Mouse (Mus musculus): ENCODE data around the gene Eps8l3. TPM values are rescaled to one million over a fixed set of nuclear protein-coding genes. Genes with fewer than 3 reads are reported as not detected.

The Eps8l3 gene
- not detected in 2 replicates for total RNA-seq (2021)
- long read RNA-seq = 0 reads

GRCm38 (mm10) chr3:107877005-107877404 is at the start of gene Eps8l3:
Eps8l3 (plus strand) TSS chr3:107877229.
- no peak for DNase-seq

DNA sequence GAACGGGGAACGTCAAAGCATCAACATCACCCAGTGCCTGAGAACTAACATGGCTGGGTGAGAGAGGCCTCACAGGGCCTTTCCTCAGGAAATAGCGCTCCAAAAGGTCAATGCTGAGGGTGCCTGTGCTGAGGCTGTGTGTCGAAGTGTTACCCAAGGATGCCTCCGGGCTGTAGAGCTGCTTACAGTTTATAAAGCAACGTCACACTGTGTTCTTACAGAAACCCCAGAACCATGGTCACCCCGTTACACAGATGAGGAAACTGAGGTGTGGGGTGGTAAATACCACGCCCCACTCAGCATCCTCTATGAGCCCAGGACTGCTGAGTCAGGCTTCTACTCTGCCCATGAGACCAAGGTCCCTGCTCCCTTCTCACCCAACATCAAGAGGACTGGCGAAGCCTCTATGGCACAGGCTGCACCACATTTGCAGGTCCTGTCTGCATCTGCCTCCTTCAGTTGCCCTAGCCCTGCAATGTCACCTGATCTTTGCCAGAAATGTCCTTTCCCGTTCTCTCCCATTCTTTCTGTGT is 49.1 kb upstream of the Eps8l3 start:
- DNase-seq = no peak

DNA sequence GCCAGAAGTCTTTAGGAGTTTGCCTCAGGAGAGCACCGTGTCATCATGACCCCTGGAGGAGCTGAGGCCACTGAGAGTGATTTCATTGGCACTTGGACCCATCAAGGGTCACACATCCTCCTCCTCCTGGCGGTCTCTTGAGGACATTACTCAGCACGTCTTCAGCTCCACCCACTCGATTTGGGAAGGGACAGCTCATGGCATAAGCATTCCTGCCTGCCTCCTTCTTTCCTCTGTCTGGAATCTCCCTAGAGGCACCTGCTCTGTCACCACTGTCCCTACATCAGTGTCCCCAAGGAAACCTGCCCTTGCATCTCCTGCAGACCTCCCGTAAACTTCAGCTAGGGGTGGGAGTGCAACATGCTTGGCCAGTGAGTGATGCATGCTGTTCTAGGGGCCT is 48.5 kb upstream of the Eps8l3 start:
- no peak for DNase-seq

DNA sequence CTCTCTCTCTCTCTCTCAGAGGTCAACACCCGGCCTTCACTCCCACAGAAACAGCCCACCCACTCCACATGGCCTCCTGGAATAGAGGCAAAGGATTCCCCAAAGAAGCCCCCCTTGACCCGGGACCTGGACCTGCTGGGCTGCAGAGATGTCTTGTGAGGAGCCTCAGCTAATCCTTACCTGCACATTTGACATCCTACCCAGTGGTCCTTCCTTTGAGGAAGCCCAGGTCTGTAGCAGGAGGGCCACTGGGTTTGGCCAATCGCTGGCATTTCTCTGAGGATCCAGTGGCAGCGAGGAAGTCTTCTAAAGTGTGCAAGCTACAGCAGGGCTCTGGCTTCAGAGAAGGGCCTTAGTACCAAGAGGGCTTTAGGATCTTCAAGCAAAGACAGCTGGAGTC is 48.0 kb upstream of the Eps8l3 start:
- DNase-seq = no peak

DNA sequence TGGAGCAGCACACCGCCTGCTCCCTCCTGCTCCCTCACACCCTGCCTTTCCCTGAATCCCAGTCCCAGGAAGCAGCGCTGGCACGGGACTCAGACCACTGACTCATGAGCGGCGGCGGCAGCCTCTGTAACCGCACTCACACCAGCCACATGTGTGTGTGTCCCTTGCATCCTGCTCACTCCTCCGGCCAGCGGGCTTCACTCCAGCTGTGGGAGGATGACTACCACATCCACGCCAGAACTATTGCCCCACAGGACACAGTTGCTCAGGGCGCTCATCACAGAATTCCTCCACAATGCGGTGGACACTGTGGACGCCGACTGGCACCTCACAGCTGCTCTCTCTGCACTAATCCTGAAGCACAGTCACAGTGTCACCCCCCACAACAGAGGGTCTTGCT is 47.4 kb upstream of the Eps8l3 start:
- DNase-seq = peak; percentile 31

DNA sequence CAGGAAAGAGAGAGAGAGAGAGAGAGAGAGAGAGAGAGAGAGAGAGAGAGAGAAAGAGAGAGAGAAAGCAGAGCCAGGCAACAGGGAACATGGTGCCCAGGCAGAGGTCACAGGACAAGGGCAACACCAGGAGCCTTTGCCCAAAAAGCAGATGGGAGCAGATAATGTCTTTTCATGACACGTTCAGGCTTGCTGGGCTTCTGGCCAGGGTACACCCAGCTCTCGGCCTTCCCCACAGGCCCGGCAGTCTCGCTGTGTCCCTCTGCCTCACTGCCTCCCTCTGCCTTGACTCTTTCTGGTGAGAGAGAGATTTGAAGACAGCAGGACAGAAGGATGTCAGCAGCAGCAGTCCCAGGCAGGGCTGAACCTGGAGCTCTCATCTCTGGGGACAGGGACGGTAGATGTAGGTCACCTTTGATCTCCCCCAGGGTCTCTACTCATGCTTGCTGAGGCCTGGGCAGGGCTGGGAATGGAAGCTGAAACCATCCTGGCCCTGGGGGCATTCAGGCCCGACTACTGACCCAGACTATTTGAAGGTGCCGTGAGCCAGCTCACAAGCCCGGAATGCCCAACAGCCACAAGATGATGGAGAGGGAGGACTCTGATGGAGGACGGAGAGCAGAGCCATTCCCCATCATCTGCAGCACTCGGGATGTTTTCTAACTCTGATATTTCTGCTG is 45.0 kb upstream of the Eps8l3 start:
- no peak for DNase-seq

DNA sequence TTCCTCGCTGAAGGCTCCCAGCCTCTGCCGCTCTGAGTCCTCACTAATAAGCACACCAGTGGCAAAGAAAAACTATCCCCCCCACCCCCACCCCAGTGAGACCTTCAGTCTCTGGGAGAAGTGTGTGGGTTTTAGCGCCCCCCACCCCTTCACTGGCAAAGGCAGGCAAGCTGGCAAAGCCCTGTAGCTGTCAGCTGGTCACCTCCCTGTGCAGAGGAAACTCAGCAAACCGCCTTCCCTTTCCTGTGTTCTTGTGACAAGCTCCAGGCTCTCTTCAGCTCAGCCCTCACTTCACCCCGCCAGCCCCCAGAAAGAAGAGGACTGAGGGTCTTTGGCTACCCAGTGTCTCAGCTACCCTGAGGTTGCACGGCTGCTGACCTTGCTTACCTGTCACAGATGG is 44.4 kb upstream of the Eps8l3 start:
- DNase-seq = no peak

- no peak for DNase-seq
Measured at GRCm38 (mm10) chr3:107833370-107833769, 43.7 kb upstream of the Eps8l3 start.

- DNase-seq = no peak
Measured at GRCm38 (mm10) chr3:107833872-107834341, 43.1 kb upstream of the Eps8l3 start.

- DNase-seq = no peak
Measured at GRCm38 (mm10) chr3:107835301-107835700, 41.7 kb upstream of the Eps8l3 start.

DNA sequence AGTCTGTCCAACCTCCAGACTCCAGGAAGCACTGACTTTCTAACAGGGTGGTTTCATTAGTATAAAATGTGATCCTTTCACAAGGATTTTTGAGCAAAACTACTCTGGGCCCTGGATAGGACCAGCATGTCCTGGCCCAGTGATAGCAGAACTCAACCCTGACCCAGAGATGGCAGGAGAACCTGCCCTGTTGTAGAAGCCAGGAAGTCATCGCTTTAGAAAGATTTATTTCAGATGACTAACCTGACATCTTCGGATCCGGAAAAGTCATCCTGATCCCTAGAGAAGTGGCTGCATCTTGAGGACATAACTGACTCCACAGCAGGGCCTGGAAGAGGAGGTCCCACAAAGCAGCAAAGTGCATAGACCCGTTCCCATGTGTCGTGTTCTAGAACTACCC is 37.2 kb upstream of the Eps8l3 start:
- DNase-seq = no peak

DNA sequence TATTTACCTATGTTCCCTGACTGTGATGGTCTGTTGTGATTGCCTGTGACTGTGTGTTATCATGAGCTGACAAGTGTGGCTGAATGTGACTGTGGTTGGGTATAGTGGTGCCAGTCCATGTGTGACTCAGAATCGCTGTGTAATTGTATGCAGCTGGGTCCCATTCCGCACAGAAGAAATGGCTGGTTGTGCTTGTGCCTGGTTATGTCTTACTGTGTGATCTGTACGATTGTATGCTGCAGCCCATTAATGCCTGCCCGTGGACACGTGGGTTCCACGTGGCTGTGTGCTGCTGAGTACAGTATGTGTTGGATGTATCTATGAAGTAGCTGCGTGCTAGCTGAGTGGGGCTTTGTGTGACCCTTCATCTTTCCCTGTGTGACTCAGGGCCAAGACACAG is 36.2 kb upstream of the Eps8l3 start:
- no peak for DNase-seq

- no peak for DNase-seq
Measured at GRCm38 (mm10) chr3:107841370-107841769, 35.7 kb upstream of the Eps8l3 start.

- no peak for DNase-seq
Measured at GRCm38 (mm10) chr3:107843406-107843805, 33.6 kb upstream of the Eps8l3 start.

GRCm38 (mm10) chr3:107844001-107844400 is 33.0 kb upstream of the Eps8l3 start:
- DNase-seq = peak; percentile 84

DNA sequence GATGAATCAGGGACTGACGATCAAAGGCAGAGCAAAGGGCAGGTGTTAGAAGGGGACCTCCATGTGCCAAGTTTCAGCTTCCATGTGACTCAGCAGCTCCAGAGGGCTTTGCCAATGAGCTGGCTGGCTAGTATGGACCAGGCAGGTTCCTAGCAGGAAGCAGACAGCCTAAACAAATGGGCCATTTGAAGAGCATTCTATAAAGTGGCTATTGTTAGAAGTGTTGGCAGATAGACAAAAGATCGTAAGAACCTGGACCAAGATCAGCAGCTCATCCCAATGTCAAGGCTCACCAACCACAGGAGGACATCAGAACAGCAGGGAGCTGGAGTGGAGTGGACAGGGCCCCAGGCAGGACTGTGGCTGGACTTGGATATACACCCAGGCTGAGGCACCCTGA is 32.5 kb upstream of the Eps8l3 start:
- no peak for DNase-seq

- no peak for DNase-seq
Measured at GRCm38 (mm10) chr3:107846175-107846574, 30.9 kb upstream of the Eps8l3 start.

DNA sequence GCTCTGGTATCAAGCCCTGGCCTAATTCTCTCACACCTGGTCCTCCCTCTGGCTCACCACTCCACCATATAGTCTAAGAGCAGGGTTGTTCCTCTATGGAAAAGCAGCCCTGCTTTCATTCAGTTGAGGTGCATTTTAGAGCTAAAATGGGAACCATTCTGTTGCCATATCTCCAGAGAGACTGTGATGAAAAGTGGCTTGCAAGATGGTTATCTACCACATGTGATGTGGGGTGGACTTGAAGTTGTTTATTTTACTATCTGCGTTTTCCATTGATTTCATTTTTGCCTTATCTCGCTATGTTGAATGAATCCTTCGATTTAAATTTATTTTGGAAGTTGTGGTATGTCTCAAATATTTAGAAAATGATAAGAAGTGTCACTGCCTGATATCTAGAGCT is 30.2 kb upstream of the Eps8l3 start:
- DNase-seq = no peak

- no peak for DNase-seq
Measured at GRCm38 (mm10) chr3:107848126-107848525, 28.9 kb upstream of the Eps8l3 start.

DNA sequence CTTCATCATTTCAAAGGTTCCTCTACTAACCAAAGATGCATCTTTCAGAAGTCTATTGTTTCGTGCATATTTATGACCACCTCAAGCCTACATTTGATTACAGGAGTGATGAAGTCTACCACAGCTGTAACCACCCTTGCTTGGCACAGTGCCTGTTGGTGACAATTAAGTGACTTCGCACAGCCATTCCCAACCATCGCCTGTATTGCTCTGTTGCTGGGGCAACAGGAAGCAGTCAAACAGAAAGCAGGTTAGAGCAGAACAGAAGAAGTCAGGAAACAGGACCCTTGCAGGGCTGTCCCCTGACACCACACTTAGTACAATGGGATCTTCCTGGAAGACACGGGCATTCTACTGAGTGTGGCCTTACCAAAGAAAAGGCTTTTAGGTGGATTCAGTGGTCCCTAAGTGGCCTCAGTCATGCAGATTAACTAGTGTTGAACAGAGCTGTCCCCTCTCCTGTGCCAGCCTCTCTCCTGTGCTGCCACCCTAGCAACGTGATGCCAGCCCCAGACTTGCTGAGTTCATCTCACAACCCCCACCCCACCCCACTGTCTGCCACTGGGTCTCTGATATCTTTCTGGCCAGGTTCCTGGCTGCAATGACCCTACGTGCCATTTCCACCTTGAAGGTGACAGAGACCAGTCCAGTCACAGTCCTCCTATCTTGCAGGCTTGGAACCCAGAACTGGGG is 27.9 kb upstream of the Eps8l3 start:
- no peak for DNase-seq

GRCm38 (mm10) chr3:107849693-107850031 is 27.4 kb upstream of the Eps8l3 start:
- no peak for DNase-seq

DNA sequence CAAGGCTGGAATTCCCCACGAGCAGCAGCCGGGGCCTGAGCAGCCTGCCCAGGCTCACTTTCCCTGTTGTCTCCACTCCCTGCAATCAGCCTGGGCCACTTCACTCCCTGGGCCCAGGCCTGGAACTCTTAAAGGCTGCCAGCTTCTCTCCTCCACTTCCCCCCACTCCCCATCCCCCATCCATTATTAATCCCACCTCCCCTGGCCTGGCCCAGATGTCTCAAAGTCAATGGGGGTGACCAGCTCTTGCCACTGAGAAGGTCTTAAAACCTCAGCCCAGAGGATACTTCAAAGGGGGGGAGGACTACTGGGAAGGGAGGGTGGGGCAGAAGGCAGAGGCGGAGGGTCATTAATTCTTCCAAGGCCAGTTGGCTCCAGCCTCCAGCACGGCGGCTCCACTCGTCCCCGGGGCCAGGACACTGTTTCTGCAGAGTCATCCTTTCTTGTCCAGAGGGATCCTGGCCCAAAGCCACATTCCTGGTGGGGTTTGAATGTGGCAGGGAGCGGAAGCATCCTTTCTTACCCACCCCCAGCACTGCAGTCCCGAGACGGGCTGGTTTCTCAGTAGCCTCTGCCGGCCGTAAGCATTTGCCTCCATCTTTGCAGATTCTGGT is 26.5 kb upstream of the Eps8l3 start:
- peak; percentile 80 for DNase-seq

DNA sequence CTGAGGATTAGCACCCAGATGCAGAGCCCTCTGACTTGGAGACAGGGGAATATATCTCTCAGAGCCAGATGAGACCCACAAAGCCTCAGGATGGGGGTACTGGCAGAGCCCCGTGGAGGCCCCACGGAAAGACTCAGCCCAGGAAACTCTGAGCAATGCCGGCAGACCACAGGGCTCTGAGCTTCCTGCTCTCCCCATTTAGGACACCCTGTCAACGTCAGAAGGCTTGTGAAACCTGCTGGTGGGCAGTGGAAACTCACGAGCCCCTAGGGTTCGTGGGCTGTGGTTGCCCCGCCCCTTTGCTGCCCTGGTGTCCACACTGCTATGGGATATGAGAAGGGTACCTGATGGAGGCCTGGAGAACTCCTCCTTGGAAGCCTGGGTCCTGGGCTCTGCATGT is 24.2 kb upstream of the Eps8l3 start:
- no peak for DNase-seq

Measured in adrenal gland, postnatal 25 days (tissue).